Mouse (Mus musculus) cerebellum, adult 2 months (tissue): Measurements from ENCODE around the gene Fah.

Experiments
- CTCF ChIP-seq: fragments of 200-500 bp; IDR thresholded peaks from 2 replicates; pipeline ENCODE4 v1.5.1; 2011; ENCODE audit warnings: low read depth, mild to moderate bottlenecking, control low read depth, low read length, moderate library complexity, borderline replicate concordance; ENCODE audit not compliant: insufficient read depth
- POLR2A ChIP-seq: fragments of 200-500 bp; IDR thresholded peaks from 2 replicates; pipeline ENCODE4 v1.6.1; 2011; ENCODE audit warnings: low read length, control low read depth, borderline replicate concordance; ENCODE audit not compliant: insufficient read depth

DNA sequence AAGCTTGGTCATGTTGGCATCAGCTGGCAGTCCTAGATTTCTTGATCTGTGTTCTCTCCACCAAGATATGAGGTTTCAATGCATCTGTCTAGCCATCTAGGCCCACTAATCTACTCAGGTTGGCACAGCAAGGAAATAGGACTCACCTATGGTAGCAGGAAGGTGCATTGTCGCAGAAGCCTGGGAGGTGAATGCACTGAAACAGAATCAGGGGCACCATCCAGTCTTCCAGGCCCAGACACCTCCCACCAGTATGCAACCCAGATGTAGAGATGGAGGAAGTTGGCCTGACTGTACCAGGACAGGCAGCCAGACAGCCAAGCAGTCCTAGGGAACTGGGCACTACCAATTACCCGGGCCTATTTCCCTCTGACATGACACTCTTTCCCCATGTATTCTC, 5.9 kb downstream of the Fah start:
- TF ChIP-seq POLR2A (no peak), CTCF (no peak)
